Comparison of ENCODE assay signal across 21 mouse cellular contexts in the genomic region with DNA sequence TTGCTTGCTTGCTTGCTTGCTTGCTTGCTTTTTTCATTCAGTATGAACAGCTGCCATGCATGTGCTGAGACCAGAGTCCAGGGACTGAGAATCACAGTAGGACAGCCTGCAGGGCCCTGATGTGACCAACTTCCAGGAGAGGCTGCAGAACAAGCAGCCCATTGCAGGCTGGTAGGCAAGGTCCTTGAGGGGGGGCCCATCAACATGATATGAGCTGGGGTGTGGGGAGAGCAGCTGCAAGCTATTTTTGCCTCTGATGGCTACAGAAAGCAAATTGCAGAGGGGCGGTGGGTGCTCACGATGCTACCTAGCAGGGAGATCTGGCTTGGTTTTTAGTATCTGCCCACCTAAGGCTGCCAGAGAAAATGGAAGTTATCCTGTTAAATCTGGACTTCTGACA.
"Had no signal": no experiment of that assay in that cellular context is flagged by ENCODE, and none has a peak within 500 bp of the region (broad histone marks: within the 10 kb centered on the region; RNA-seq: fewer than 3 reads in every experiment).

No protein-coding gene starts in this region.

- H3K4me3 ChIP-seq: kidney, embryonic 15.5 days; limb, embryonic 15.5 days; midbrain, embryonic 12.5 days; midbrain, embryonic 15.5 days; neural tube, embryonic 13.5 days; stomach, embryonic 15.5 days had no signal

- H3K36me3 ChIP-seq: kidney, embryonic 15.5 days; limb, embryonic 15.5 days; midbrain, embryonic 12.5 days; midbrain, embryonic 15.5 days; neural tube, embryonic 13.5 days; stomach, embryonic 15.5 days had no signal

- H3K4me1 ChIP-seq: stomach, embryonic 15.5 days had no signal

- DNase-seq: kidney, adult 11 months; kidney, adult 8-10 months; kidney, postnatal 10 days; kidney, postnatal 36 days; liver, postnatal 0 days; lung, embryonic 14.5 days; right cerebral cortex, adult 18-20 months; right cerebral cortex, postnatal 14 days; right cerebral cortex, postnatal 4 days; spleen, adult 18-20 months; thymus, postnatal 25 days had no signal

- H3K9me3 ChIP-seq: limb, embryonic 15.5 days; midbrain, embryonic 12.5 days; midbrain, embryonic 15.5 days; neural tube, embryonic 13.5 days; stomach, embryonic 15.5 days had no signal

- H3K27me3 ChIP-seq: kidney, embryonic 15.5 days; limb, embryonic 15.5 days; midbrain, embryonic 12.5 days; midbrain, embryonic 15.5 days; neural tube, embryonic 13.5 days; stomach, embryonic 15.5 days had no signal

- H3K27ac ChIP-seq: kidney, embryonic 15.5 days; limb, embryonic 15.5 days; liver, embryonic 14.5 days; macrophage; midbrain, embryonic 12.5 days; midbrain, embryonic 15.5 days; neural tube, embryonic 13.5 days; stomach, embryonic 15.5 days had no signal

- H3K4me2 ChIP-seq: kidney, embryonic 15.5 days; limb, embryonic 15.5 days; liver, embryonic 11.5 days; lung, embryonic 14.5 days; midbrain, embryonic 12.5 days; midbrain, embryonic 15.5 days; neural tube, embryonic 13.5 days; stomach, embryonic 15.5 days had no signal

- ATAC-seq: liver, postnatal 0 days; lung, postnatal 0 days; midbrain, embryonic 15.5 days had no signal

- H3K9ac ChIP-seq: kidney, embryonic 15.5 days; limb, embryonic 15.5 days; liver, embryonic 14.5 days; liver, postnatal 0 days; lung, embryonic 14.5 days; midbrain, embryonic 12.5 days; midbrain, embryonic 15.5 days; neural tube, embryonic 13.5 days; stomach, embryonic 15.5 days had no signal
